Mouse (Mus musculus): ENCODE measurements at regions not wholly inside any gene's neighbourhood (a gene's known extent, or its start where the extent isn't known, plus 50 kb on each side); places are given as distances from the start of the nearest gene placed in this dataset.

DNA sequence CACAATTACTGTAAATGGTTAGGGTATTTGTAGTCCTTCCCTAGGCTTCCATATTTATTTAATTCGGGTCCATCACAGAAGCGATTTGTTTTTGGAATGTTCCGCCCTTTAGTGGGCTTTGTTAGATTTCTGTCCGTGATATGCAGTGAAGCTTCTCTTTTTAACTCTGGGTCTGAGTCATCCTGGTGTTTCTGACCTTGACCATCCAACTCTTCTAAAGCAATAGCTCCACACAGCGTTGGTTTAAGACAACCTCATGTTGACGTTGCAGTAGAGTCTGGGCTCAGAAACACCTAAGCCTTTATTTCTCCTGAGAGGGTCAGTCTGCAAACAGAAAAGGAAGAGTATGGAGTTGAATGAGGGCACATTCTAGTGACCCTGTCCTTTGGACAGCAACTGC is 107.4 kb upstream of the Kcna4 start:
- TF ChIP-seq CTCF (IDR thresholded peaks at IDR 0.05; ENCODE audit: extremely low read depth, insufficient read depth, low read length) (no peak), POLR2A (IDR thresholded peaks at IDR 0.05; ENCODE audit: extremely low read depth, insufficient read depth, low read length) (no peak)
